Mouse (Mus musculus): ENCODE results near the gene Unc5cl.

DNA sequence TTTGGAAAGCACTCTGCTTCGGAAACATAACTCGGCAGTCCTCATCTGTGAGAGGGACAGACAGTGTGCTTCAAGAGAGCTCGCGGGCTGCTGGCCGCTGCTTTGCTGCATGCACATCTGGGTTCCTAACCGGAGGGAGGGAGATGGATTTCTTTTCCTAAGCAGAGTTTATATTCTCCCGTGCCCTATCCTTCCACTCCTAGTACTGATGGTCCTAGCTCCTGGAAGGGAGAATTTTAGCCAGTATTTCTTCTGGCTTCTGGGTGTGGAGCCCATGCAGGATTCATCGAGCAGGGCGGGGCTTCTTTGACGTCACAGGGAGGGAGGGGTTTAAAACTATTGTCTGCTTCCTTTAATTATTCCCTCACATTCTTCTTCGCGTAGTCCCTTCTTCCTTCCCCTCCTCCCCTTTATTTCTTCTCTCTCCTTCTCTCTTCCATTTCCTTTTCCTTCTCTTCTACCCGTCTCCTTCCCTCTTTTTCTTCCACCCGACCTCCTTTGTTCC, 127.8 kb downstream of the Unc5cl start:
- TF ChIP-seq POLR2A (IDR thresholded peaks at IDR 0.05; ENCODE audit: insufficient read depth, low read depth, low read length) (no peak), CTCF (IDR thresholded peaks at IDR 0.05) (no peak), EP300 (IDR thresholded peaks at IDR 0.05; ENCODE audit: insufficient read depth, low read depth, low read length) (no peak)
